Mouse (Mus musculus): ENCODE measurements at regions not wholly inside any gene's neighbourhood (a gene's known extent, or its start where the extent isn't known, plus 50 kb on each side); places are given as distances from the start of the nearest gene placed in this dataset.

DNA sequence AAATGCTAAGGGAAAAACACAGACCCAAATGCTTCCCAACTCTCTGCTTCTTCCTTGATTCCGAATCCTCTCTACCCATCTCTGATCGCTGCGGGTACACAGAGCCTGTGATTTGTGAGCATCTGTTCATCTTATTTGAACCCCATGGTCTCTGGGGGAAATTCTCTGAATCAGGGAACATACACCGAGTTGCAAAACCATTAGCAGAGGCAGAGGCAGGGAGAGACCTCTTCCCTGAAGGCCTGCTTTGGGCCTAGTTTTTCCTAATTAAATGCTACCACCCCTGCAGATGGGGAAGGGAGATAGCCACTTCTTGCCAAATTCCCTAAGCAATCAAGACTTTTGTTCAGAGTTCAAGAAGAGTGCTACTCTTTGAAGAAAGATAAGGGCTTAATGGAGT lies 274.4 kb upstream of the Mmadhc start:
- DNase-seq = no peak
- intact Hi-C loops (cut with DNase I) = no loop called here

DNA sequence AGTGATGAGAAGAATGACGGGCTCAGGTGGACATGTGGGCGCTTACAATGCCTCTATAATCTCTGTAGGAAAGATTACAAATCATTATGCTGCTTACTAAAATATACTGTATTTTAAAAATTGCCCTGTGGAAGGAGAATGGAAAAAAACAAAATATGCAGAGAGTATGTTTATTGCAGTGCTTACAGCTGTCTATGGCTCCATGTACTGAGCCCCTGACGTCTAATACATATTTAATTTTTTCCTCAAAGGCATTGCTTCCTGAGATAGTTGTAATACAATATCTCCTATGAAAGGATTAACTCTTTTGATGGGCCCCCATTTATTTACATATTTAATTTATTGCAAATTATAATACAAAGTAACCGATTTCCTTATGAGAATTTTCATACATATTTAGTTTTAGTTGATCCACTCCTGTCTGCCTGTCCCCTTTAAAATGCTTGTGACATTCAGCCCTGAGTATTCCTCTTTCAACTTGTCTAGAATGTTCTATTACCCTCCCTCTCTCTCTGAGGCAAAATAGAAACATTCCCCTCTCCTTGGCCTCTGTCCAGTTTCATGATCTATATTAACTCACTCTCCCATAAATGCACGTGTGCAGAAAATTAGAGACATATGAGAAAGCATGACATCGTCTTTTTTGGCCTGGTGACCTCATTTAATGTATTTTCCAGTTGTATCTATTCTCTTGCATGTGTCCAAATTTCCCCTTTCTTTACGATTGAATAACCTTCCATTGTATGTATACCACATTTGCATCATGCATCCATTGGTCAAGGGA lies 273.1 kb upstream of the Mmadhc start:
- no peak for DNase-seq
- intact Hi-C loops (cut with DNase I) = no loop called here

GRCm38 (mm10) chr2:50568777-50569501 lies 272.3 kb upstream of the Mmadhc start:
- DNase-seq = no peak
- intact Hi-C loops (cut with DNase I) = no loop called here

DNA sequence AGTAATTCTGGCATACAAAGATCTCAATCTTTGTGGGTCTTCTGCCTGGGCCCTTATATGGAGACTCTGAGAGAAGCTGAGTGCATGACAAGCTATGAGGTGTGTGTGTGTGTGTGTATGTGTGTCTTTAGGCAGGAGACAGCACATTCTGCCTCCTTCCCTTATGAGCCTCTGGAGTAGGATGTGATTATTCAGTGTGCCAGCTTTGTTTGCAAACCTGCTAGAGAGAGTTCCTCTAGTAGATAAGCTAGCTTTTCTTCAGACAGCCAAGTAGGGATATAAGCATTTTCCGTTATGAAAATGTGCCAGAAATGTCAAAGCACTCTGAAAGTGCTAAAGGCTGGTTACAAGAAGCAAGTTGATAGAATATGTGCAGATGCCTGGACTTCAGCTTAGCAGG lies 270.9 kb upstream of the Mmadhc start:
- intact Hi-C loops (cut with DNase I) = no loop called here
- DNase-seq = no peak

- no peak for DNase-seq
- intact Hi-C loops (cut with DNase I) = no loop called here
These were observed 257.4 kb upstream of the Mmadhc start for GRCm38 (mm10) chr2:50554031-50554430.

DNA sequence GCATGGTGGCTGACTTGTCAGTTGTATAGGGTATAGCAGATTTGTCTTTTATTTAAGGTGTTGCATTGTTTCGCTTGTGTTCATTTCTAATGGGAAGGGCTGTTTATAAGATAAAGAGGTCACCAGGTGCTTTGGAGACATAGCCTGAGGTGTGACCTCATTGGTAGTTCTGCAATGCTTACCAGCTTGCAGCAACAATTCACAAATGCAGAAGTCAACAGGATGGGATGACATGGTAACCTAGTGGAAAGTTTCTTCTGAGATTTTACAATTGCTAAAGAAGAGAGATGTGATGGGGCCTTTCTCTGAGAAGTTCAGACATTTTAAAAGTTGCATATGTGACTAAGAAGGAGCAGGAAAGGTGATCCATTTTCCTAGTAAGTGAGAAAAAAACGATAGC lies 255.8 kb upstream of the Mmadhc start:
- no peak for DNase-seq
- intact Hi-C loops (cut with DNase I) = no loop called here

- intact Hi-C loops (cut with DNase I) = no loop called here
- no peak for DNase-seq
These were observed 253.3 kb upstream of the Mmadhc start for GRCm38 (mm10) chr2:50549871-50550270.

GRCm38 (mm10) chr2:50539741-50540441 lies 243.3 kb upstream of the Mmadhc start:
- no peak for DNase-seq
- intact Hi-C loops (cut with DNase I) = no loop called here

DNA sequence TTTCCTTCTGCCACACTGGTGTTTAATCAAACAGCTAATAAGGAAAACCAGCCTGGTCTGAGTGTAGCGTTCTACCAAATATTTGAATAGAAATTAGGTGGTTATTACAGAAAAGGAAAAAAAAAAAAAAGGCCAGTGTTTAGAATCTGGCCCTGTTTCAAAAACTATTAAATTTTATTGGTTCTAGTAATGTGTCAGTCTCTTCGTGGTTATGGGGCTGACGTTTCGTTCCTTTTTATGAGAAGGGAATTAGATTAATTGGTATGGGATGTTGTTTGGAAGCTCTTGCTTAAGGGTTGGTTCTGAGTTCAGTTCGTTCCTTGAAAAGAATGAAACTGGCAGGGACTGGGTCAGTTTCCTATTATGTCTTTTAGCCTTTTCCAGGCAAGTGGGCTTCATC lies 241.5 kb upstream of the Mmadhc start:
- DNase-seq = no peak
- intact Hi-C loops (cut with DNase I) = no loop called here

DNA sequence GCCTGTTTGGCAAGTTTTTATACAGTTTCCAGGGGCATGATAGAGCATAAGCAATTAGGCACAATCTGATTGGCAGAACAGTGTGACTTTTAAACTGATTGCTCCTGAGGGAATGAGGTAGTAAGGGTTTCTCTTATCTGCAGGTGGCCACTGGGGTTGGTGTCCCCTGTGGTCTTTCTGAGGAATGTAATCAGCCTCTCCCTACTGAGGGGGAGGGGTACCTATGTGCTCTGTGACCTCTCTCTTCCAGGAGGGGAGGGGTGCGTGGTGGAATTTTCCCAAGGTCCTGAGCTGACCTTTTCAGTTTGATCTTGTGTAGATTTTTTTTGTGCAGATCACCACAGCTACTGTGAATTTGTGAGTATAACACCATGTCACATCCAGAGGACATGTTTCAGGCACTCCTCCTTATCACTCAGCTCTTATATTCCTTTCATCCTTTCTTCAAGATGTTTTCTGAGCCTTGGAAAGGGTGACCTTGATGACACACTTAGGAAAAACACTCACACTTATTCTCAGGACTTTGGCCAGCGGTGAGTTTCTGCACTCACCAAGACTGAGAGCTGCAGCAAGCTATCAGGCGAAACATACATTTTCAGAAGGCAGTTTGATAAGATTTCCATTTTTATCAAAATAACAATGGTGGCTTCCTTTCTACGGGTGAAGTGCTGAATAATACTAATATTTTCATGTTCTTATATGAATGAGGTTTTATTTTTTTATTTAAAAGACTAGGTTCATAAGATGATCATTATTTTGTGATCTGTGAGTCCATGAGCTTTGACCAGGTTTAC lies 238.7 kb upstream of the Mmadhc start:
- intact Hi-C loops (cut with DNase I) = no loop called here

GRCm38 (mm10) chr2:50533702-50534101 lies 237.1 kb upstream of the Mmadhc start:
- DNase-seq = no peak
- intact Hi-C loops (cut with DNase I) = no loop called here

More for the DNA sequence above, 238.7 kb upstream of the Mmadhc start:
- no peak for DNase-seq

DNA sequence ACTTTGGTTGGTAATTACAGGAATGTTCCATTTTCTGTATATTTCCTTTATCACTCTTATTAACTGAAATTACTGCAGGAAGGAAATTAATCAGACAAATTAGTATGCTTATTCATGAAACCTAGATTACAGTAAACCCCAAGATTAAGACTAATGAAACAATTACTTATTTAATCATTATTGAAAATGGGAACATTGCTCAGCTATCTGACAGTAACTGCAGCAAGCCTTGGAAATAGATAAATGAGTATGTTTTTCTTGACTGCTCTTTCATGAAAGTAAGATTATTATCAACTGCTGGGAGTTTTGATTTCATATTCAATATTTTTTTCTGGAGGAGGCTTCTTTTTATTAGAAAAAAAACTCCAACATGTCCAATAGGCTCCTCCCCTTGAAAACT lies 230.8 kb upstream of the Mmadhc start:
- no peak for DNase-seq
- intact Hi-C loops (cut with DNase I) = no loop called here

DNA sequence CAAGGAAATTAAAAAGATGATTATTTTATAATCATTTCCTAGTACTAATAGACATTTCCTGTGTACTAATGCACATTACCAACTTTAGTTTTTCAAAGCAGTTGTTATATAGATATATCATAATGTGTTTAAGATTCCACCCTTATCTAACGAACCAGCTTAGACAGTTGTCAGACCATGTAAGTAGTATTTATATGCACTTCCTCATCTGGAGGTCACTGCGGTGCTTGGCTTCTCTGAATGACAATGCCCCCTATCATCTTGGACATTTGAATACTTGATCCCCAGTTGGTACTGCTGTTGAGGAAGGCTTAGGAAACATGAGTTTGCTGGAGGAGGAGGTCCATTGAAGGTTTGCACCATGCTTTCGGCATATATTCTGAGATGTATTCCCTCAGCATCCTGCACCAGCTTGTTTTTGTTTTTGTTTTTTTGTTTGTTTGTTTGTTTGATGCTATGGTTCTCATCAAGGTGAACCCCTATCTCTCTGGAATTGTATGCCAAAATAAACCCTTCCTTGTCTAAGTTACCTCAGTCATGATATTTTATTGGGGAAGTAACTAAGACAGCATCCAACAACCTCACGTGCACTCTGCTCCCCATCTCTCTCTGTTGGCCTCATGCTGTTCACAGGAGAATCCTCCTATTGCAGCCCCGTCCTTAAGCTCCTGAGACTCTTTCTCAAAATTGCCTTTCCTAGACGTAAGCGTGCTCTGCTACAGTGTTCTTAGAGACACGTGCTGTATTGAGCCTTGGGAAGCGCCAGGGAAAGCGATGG lies 228.4 kb upstream of the Mmadhc start:
- no peak for DNase-seq
- intact Hi-C loops (cut with DNase I) = no loop called here

- intact Hi-C loops (cut with DNase I) = no loop called here
- DNase-seq = no peak
These were observed 223.6 kb upstream of the Mmadhc start for GRCm38 (mm10) chr2:50520169-50520568.

- no peak for DNase-seq
- intact Hi-C loops (cut with DNase I) = no loop called here
These were observed 222.5 kb upstream of the Mmadhc start for GRCm38 (mm10) chr2:50519129-50519504.

DNA sequence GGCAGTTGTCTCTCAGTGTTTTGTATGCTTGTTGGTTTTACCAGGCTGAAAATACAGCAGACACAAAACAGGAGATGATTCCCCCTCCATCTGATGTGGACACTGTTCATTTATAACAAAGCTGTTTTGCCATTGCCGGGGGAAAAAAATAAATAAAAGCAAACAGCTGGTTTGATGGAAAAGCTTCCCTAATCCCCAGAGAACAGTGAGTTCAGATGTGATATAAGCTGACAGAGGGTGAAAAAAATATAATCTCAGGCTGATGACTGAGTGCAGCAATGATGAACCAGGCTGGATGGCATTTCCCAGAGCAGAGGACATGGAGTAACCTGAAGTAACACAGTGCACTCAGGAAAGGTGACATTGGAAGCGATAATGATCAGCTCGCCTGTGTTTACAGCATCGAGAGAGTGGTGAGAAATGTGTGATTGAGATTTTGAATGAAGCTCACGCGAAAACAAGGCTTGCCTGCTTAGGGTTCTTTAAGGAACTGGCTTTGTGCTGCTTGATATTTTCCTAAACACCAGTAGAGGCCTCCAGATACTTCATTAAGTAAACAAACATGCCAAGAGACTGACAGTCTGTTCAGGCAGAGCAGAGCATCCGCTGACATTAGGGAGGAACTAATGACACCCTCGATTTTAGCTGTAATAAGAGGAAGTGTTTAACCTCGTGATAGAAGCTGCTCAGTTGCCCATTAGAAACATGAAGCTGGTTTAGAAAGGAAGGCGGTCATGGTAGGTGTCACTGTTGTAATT lies 221.9 kb upstream of the Mmadhc start:
- no peak for DNase-seq
- intact Hi-C loops (cut with DNase I) = no loop called here

GRCm38 (mm10) chr2:50513276-50513675 lies 216.7 kb upstream of the Mmadhc start:
- intact Hi-C loops (cut with DNase I) = no loop called here
- no peak for DNase-seq

DNA sequence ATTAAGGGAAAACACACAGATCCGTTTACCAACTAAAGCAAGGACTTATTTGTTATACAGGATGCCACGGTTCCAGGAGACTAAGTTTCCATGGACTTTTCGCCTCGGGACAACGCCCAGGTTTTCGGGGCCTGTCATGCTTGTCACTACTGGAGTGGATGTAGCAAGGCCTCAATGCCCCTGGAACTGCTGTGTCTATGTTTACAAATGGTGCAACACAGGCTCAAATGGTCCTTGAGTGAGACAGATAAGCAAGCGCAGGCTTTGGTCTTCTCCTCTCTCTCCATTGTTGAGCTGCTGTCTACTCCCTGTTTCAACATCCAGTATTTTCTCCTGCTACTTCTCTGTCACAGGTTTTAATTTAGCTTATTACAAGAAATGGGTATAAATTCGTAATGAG lies 202.1 kb upstream of the Mmadhc start:
- DNase-seq = no peak
- intact Hi-C loops (cut with DNase I) = no loop called here

DNA sequence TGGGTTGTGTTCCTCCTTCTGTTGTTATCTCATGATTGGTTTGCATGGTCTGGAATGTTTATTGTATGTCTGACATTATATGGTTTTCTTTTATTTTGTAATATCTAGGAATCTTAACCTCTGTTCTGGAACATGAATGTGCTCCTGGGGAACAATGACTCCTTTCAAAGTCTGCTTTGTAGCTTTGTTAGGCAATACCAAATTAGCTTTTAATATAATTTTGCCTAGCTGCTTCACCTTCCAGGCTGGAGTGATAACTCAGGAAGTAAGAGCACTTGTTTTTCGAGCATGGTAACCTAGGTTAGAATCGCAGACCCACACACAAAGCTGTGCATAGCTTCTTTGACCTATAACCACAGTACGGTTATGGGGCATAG lies 199.4 kb upstream of the Mmadhc start:
- DNase-seq = no peak
- intact Hi-C loops (cut with DNase I) = no loop called here

Data from heart, postnatal 14 days (tissue).